Mouse (Mus musculus) spleen, adult 18-20 months (tissue): ENCODE results near the gene Smg6.

Experiments used
- DNase-seq, 2 experiments: peaks; one replicate each; pipeline ENCODE4 v3.0.0; 2022; ENCODE audit warnings: mixed read lengths in 2 of 2

The Smg6 gene

DNA sequence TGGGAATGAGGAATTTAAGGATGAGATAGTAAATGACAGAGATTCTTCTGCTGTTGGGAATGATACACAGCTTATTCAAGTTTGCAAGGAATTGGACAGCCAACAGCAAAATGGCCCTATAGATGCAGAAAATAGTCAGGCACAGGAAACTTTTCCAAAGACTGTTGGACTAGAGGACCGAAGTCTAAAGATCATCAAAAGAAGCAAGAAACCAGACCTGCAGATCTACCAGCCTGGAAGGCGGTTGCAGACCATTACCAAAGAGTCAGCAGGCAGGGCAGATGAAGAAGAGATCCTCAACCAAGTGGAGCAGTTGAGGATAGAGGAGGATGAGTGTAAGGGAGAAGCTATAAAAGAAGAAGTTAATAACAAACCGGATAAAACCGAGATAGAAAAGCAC is 3.5 kb downstream of the Smg6 start:
- DNase-seq, result no peak

DNA sequence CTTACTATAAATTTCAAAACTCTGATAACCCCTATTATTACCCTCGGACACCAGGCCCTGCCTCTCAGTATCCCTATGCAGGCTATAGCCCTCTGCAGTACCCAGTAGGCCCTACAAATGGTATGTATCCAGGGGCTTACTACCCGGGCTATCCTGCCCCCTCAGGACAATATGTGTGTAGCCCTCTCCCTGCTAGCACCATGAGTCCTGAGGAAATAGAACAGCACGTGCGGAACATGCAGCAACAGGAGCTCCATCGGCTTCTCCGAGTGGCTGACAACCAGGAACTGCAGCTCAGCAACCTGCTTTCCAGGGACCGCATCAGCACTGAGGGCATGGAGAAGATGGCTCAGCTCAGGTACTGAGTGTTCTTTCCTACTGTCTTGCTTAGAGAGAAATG is 4.8 kb downstream of the Smg6 start:
- no peak for DNase-seq

DNA sequence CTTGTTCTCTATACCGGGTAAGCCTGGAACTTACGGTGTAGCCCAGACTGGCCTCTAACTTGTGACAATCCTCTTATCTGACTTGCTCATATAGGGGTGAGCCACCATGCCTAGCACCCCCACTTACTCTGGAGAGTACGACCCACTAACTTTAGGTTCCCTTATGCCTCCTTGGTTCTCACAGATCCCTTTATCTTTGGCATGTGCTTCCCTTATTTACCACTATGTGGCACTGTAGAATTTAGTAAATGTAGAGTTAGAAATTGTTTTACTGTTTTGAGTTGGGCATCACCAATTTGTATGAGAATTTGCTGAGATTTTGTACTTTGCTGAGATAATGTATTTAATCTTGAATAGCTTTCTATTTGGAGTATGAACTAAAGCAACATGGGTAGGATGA is 20.7 kb downstream of the Smg6 start:
- DNase-seq, result no peak

DNA sequence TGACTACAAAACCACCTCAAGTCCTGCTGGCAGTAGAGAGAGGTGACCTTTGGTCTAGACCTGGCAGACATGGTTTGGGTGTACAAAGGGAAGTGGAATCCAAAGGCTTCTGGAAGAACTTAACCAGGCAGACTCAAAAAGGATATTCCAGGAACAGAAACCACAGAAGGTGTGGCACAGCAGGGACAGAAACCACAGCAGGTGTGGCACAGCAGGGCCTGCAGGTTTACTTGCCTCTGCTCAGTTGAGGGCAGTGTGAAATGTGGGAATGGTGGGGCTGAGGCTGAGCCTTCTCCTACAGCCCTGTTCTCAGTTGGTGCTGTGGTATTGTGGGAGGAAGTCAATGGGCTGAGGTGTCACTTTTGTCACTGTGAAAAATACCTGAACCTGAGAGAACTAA is 29.3 kb downstream of the Smg6 start:
- no peak for DNase-seq

DNA sequence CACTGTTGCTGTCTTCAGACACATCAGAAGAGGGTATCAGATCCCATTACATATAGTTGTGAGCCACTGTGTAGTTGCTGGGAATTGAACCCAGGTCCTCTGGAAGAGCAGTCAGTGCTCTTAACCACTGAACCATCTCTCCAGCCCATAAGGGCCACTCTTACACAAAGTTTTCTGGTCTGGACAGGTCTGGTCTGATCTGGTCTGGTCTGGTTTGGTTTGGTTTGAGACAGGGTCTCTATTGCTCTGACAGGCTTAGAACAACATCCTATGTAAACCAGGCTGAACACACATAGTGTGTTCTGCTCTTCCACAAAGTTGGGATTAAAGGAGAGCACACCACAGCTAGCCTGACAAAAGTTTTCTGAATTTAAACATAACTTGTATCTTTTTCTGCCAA is 30.4 kb downstream of the Smg6 start:
- DNase-seq, result no peak

DNA sequence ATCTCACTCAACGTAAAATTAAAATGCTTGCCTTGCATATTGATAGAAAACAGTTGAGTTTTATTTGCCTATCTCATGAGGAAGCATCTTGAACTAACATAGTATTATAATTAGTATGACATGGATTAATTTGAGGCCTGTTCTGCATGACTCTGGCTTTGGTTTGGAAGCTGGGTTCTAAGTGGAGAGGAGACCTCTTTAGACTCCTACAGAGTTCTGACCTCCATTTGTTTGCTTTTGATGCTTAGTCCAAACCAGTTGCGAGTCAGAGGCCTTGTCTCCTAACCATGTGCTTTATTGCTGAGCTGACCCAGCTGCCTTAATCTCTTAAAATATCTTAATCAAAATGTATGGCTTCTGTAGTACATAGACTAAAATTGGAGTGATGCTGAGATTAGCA is 32.0 kb downstream of the Smg6 start:
- DNase-seq, result no peak

DNA sequence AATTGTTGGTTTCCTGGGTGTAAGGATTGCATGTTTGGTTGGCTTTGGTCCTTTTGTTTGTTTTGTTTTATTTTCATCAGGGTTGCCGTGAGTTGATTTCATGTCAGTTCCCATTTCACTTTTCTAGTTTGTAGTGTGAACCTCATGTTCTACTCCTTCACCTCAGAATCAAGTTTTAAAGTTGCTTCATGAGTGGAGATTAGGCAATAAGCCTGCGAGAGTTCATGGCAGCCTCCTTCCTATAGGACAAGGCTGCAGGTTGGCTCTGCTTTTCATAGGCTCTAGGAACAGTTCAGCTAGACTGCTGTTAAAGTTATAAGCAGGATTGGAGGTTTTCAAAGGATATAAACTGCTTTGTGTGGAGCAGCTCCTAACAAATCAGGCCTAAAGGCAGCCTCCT is 33.9 kb downstream of the Smg6 start:
- DNase-seq, result no peak

DNA sequence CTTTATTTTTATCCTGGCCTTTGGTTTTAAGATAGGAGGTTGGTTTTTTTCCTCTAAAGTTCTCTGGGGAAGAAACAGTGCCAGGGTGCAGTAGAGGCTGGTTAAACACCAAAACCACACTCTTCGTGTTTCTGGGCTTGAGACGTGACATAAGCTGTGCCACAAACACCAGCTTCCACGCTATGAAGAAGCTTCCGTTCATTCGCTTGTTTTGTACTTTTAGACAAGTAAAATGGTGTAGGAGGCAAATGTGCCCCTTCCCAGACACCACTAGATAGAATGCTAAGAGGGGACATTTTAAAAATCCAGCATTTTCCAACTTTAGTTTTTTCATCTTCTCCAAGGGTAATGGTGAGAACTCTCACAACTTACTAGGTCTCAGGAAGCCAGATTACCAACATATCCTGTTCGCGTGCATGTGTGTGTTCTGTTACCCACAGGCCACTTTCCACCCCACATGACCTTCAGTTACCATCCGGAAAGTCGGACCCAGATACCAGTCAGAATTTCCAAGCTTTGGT is 34.5 kb downstream of the Smg6 start:
- DNase-seq, result no peak

DNA sequence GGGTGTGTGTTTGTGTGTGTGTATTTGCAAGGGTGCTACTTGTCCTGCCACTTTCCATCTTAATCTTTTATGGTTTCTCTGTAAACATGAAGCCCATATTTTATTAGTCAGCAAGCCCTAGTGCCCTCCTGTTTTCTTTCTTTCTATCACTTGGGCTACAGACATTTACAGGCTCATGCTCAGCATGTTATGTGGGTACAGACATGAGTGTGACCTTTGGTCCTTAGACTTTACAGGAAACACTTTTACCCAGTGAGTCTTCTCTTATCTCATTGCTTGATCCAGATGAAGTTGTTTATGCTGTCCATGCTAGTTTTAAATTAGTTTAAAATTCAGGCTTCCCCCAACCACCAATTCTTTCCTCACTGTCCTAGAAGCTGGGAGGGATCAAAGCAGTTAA is 36.3 kb downstream of the Smg6 start:
- DNase-seq, result no peak

DNA sequence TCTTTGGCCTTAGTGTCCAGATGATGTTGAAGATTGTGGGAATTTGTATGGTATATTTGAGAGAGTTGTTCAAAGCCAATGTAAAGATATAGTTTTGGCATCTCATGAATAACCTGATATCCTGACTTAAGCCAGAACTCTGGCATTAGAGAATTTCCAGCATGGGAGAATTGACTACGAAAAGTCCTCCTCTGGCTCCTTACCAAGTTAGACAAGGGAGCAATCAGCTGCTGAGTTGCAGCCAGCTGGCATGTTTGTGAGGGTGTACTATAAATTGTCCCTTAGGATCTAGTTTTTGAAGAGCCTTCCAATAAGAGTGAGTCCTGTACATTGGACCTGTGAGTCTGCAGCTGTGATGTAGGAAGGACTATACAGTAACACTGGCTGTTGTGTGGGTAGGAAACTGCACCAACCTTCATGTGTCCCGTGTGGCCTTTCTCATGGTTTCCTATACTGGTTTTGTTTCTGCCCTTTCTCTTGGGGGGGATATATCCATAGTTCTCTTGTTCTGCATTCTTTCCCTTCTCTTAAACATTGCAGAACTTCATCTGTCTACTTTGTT is 37.3 kb downstream of the Smg6 start:
- DNase-seq, result no peak

DNA sequence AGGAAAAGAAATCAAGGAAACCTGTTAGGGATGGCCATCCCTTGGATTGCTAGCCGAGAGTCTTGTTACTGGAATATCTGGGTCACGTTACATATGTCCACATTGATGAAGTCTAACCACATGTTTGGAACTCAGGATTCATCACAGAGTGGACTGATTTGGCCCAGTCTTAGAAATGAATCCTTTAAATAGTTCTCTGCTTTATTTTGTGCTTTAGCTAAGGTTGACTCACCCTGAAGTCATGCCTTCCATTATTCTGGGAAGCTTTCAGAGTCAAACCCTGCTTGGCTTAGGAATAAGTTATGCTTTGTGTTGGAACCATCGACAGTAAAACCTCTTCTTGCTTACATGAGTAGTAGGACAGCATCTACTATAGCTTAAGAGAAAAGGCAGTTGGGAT is 39.9 kb downstream of the Smg6 start:
- DNase-seq, result no peak

DNA sequence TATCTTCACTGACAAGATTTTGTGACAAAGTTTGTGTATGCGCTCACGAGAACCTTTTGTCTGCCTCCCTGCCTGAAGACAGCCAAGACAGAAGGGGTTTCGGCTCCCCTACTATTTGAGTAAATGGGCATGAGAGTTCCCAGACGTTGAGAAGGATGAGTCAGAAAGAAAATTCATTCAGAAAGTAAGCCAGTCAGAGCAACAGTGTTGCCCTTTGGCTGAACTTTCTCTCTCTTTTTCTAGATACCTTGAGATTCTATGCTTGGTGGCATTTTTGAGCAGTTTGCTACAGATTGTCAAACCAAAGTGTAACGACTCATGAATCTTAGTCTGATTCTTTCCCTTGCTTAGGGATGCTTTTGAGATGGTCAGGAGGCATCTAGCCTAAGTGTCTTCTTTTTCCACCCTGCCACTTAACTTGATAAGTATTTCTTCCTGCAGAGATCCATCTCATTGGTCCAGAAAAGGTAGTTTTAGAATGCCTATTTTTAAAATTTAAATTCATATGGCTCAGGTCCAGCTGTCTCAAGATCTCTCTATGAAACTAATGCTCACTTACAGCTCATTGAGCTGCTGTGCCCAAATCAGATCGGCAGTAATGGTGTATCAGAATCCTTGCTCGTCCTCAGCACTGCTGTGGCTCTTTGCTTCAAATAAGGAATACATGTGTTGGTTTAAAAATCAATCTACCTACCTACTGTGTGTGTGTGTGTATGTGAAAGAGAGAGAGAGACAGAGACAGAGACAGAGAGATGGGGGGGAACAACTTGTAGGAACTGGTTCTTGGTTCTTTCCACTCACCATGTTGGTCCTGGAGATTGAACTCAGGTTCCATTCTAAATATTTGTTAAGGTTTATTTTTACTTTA is 47.9 kb downstream of the Smg6 start:
- no peak for DNase-seq

DNA sequence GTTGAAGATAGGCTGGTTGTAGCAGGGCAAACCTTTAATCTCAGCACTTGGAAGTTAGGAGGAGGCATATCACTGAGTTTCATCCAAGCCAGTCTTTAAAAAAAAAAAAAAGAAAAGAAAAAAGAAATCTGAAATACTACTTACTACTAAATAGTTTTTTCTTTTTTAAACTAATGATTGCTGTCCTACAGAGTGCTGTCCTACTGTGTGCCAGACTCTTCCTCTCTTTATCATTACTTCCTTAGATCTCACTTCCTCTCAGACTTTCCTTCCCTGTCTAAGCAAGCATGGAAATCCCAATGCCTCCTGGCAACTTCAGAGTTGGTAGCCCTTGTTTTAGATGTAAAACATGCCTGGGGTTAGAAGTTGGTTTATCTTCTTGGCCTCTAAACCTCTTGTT is 49.0 kb downstream of the Smg6 start:
- no peak for DNase-seq

DNA sequence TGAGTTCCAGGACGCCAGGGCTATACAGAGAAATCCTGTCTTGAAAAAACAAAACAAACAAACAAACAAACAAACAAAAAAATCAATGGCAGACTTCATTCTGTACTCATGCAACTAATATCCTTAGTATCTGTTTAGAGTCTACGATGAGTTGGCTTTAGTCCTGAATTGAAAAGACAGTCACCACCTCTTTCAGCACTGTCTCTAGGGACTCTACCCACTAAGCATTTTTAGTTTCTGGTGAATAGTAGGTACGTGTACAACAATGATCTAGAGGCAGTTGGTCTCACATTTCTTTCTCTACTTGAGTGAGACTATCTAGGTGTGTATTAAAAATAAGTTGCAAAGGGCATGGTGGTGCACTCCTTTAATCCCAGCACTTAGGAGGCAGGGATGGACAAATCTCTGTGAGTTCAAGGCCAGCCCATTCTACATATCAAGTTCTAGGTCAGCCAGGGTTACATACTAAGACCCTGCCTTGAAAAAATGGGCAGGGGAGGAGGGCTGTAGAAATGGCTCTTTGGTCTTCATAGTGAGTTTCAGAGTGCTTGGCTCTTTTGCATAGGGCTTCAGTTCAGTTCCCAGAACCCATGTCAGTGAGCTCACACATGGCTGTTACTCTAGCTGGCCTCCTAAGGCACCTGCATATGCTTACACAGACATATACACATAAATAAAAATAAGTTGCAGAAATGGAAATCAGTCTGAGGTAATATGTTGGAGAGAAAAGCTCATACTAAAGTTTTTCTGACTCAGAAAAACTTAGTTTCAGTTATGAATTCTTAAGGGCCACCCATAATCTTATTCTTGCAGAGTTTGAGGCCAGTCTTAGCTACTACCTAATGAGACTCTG is 51.4 kb downstream of the Smg6 start:
- no peak for DNase-seq

DNA sequence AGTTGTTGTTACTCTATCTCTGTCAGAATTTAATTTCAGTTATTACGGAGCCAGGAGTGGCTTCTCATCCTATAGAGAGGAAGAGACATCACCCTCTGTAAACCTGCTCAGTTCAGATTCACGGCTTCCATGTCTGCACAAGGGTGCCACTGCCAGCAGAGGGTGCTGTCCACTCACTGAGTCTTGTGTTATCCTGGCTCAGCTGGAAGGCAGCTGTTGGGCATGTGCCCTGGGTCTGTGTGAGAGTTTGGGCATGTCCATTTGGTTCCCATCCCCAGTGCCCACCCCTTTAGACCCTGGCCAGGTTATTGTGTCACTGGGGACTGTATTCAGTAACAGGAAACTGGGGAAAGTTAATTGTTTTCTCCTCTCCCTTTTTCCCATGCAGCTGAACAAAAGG is 55.8 kb downstream of the Smg6 start:
- DNase-seq, result peak; percentile 55 to 74

DNA sequence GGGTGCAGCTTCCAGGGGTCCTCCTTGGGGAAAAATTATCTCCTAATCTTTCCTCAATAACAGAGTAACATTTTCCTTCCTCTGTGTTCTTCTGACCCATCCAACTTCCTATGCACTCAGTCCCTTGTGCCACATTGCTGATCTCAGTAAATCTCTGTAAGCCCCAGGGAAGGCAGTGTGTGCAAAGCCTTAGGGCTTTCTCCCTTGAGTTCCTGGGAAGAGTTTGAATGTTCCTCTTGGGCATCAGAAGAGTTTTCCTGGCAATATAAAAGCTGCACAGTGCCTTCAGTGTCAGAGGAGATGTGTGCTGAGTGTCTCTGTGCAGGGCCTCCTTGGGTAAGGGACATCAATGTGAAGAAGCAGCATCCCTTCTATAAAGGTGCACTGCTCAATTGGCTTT is 56.6 kb downstream of the Smg6 start:
- no peak for DNase-seq

DNA sequence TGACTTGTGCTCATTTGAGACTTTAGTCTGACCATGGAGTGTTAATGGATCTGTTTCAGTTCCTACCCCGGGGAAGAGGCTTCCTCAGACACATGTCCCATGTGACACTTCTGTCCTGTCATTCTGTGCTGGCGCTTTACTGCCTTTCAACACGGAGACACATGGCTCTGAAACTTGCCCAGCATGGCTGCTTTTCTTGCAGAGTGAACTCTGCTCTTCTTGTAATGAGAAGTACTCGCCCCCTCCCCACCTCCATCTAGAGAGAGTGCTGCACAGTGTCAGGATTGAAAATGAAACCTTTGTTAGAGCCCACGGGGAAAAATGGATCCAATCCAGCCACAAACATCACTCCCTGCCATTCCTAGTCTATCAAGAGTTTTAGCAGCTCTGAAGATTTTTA is 62.5 kb downstream of the Smg6 start:
- no peak for DNase-seq

DNA sequence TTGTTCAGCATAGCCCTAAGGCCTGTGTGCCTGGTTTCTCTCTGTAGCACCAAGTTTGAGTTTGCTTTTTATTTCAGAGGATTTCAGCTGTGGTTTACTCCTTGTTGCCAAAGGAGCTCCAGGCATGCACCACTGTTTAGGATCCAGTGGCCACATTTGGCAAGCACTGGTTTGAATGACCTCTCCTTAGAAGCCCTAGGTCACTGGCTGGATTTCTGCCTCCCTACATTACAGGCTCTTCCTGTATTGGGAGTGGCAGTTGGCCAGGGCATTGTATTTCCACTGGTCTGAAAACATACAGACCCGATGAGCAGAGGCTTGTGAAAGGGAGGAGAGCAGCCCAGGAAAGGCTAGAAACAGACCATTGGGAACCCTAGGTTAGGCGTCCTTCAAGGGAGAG is 63.4 kb downstream of the Smg6 start:
- no peak for DNase-seq

DNA sequence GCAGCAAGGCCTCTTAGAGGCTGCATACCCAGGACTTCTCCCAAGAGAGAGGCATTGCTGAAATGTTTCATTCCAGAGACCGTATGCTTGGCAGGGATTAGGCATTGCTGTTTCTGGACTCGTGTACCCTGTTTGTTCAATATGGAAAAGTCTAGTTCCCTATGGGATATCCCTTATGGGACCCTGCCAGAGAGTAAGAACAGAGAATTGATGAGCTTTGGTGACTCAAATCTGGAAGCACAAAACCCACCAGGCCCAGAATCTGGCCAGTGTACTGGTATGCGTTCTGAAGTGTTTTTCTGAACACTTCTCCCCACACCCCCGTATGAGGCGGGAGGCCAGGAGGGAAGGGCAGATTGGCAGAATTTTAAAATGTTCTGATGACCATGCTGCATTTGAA is 64.9 kb downstream of the Smg6 start:
- DNase-seq, result no peak

DNA sequence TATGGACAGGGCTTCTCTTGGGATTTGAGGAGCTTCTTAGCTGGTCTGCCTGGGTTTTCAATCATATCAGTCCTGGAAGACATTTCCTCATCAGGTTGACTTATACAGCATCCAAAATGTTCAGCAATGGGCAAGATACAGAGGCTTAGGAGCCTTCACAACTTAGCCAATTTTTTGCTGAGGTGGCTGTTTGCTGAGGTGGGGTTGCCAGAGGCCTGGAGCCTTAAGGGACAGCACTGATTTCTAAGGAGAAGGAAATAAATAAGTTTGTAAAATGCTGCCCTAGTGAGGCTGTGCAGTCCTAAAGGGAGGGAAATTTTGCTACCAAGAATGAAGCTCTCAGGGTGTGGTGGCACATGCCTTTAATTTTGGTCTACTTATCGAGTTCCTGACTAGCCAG is 65.7 kb downstream of the Smg6 start:
- DNase-seq, result no peak

DNA sequence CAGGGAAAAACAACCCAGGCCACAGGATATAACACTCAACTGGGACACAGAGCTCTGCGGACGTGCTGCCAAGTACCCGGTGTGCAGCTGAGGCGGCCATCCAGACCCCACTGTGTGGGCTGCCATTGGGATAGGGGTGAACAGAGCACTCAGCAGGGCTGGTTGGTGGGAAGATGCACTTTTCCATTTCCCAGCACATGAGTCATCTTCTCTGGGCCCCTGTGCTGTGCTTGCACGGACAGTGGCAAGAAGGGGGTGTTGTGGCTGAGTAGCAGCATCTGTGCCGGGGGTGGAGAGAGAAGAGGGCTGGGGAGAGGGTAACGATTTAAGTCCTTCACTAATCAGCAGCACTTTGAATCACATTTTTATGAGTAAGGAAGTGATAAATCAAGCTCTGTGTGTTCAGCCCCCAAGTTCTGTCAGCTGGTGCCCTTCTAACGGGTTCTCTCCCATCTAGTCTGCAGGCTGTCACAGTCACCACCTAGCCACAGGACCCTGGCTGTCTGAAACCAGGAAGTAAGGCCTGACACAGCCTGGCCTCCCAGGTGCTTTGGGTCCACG is 66.9 kb downstream of the Smg6 start:
- no peak for DNase-seq

DNA sequence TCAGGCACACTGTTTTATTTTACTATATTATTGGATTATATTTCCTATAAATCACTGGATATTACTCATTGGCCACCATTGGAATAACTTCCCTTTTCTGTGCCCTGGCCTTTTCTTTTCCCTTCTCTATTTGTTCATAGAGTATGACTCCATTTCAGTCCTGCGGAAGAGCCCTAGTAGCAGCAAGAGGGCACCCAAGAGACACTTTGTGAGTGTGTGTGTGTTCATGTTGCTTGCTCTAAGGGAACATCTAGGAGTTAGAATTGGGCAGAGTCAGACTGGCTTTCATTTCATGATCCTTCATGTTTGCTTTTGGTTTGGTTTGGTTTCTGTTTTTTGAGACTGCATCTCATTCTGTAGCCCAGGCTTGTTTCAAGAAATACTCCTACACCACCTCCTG is 68.5 kb downstream of the Smg6 start:
- no peak for DNase-seq

DNA sequence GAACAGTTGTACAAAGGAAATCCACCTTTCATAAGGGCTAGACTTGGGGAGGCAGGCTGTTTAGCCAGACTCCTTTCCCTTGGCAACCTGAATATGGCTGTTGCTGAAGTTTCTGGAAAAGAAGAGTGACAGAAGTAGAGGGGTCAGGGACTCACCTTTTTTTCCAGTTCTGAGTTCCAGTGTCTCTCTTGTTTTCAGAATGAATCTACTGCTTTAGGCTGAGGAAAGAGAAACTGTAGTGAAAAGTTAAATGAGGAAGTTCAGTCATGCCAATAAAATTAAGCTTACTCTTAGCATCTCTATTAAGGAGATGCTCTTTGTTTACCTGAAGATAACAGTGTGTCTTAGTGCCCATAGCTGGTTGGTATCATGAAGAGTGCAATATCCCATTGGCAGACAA is 69.2 kb downstream of the Smg6 start:
- no peak for DNase-seq
